Mouse (Mus musculus): ENCODE data around the gene Wdfy2.

GRCm38 (mm10) chr14:62833541-62833940, 3.9 kb upstream of the Wdfy2 start:
- TF ChIP-seq CTCF (IDR thresholded peaks at IDR 0.05; ENCODE audit: insufficient read depth, low read length) (no peak), POLR2A (IDR thresholded peaks at IDR 0.05; ENCODE audit: borderline replicate concordance, extremely low read depth, low read depth, low read length) (no peak)

All from lung, adult 2 months (tissue).